Mouse (Mus musculus): ENCODE results near the gene Bhlha15. TPM values are rescaled to one million over a fixed set of nuclear protein-coding genes. Genes with fewer than 3 reads are reported as not detected.

Bhlha15 gene
- total RNA-seq, 2 experiments from 2014 or later = not detected

GRCm38 (mm10) chr5:144226220-144226619 is 36.1 kb downstream of the Bhlha15 start:
- intact Hi-C loops (cut with DNase I) = no loop called here
- DNase-seq = no peak

- no peak for DNase-seq
- intact Hi-C loops (cut with DNase I) = no loop called here
Observed at GRCm38 (mm10) chr5:144230216-144230615, 40.1 kb downstream of the Bhlha15 start.

DNA sequence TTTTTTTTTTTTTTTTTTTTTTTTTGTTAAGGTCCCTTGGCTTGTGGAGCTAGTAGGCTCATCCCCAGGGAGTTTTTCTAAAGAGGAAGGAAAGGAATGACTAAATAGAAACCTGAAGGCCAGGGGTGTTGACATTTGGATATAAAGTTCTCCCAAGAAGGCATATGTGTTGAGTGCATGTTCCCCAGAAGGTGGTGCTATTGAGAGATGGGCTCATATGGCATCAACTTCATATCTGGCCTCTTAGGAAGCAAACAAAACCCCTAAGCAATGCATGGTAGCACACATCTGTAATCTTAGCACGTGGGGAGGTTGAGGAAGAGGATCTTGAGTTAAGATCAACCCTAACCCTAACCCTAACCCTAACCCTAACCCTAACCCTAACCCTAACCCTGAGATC is 41.3 kb downstream of the Bhlha15 start:
- no peak for DNase-seq
- intact Hi-C loops (cut with DNase I) = no loop called here

- intact Hi-C loops (cut with DNase I) = no loop called here
Observed at GRCm38 (mm10) chr5:144232531-144232930, 42.4 kb downstream of the Bhlha15 start.

GRCm38 (mm10) chr5:144234222-144234621 is 44.1 kb downstream of the Bhlha15 start:
- intact Hi-C loops (cut with DNase I) = no loop called here
- no peak for DNase-seq

More at GRCm38 (mm10) chr5:144232531-144232930, 42.4 kb downstream of the Bhlha15 start:
- no peak for DNase-seq

GRCm38 (mm10) chr5:144234714-144235113 is 44.6 kb downstream of the Bhlha15 start:
- intact Hi-C loops (cut with DNase I) = no loop called here
- no peak for DNase-seq

GRCm38 (mm10) chr5:144238969-144239368 is 48.9 kb downstream of the Bhlha15 start:
- DNase-seq = no peak
- intact Hi-C loops (cut with DNase I) = no loop called here

Other genes starting within 250 kb of the Bhlha15 start
- gene Ccz1, start 175.4 kb upstream of the Bhlha15 start, total RNA-seq (2021) = 10 to 100 TPM; 30.4 to 30.5 TPM
- gene Ocm, start 163.6 kb upstream of the Bhlha15 start, total RNA-seq (2021) = not detected
- gene Lmtk2, start 89.8 kb upstream of the Bhlha15 start, total RNA-seq (2021) = 10 to 100 TPM; 26.0 to 27.2 TPM
- gene Tecpr1, start 33.3 kb downstream of the Bhlha15 start, total RNA-seq (2021) = 10 to 100 TPM; 27.0 to 31.8 TPM
- gene Bri3, start 54.2 kb downstream of the Bhlha15 start, total RNA-seq (2021) = 100 to 1,000 TPM; 129 to 137 TPM
- gene Baiap2l1, start 167.8 kb downstream of the Bhlha15 start, total RNA-seq (2021) = 1 to 10 TPM; 5.1 to 7.0 TPM

Measured in heart, postnatal 36 days (tissue).